Mouse (Mus musculus): ENCODE results near the gene Sult1c1. TPM values are rescaled to one million over a fixed set of nuclear protein-coding genes. Genes with fewer than 3 reads are reported as not detected.

The Sult1c1 gene
- polyA plus RNA-seq (2012), result not detected in 2 replicates

DNA sequence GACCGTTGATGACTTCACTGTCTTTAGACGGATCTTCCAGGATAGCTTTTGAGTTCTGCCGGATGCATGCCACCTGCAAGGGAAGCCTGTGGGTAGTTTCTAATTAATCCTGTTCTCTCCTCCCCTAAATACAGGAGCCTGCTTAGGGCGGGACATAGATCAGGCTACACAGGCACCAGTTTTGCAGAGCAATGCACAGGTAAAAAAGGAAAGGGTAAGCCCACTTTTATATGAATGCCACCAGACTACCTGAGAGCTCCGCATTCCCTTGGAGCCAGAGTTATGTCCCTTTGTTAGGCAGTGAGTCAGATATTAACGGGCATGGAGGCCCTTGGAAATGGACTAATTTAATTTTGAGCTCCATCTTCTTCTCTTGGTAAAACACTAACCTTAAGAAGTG, at the start of gene Sult1c1:
TSS of gene Sult1c1 (minus strand) at position 101 of the 400 bp plus-strand sequence.
- no peak for TF ChIP-seq GATA1 (IDR thresholded peaks at IDR 0.05; ENCODE audit: low read length)

DNA sequence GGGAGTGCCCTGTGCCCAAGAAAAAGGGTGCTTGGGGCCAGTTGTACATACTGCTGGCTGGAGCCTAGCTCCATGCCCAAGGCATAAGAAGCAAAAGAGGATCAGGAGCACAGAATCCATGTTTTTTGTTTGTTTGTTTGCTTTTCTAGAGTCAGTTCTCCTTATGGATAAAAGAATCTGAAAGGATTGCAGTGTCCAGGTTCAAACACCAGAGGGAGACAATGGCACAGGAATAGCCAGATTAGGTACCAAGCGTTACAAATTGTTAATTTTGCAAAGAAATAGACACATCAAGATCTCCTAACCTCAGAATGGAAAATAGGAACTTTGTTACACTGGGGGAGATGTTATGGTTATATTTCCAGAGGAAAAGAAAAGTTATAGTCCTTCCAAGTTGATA, 23.7 kb upstream of the Sult1c1 start:
- TF ChIP-seq GATA1 (IDR thresholded peaks at IDR 0.05; ENCODE audit: low read length), result no peak

DNA sequence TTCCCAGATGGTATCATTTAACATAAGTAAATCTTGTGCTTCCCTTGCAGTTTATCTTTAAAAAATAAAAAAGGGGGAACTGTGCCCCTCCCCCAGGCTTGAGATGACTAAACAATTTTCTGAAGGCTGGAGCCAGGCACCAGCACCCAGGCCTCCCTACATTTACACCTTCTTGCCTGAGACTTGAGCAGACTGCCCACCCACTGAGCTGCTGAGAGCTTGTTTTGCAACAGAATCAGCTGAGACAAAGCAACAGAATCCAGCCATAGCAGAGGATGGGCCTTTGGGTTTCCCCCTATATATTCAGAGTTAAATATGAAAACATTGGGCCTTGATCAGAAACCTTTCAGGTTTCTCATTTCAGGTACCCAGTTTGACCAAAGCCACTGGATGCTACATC, 20.7 kb upstream of the Sult1c1 start:
- no peak for TF ChIP-seq GATA1 (IDR thresholded peaks at IDR 0.05; ENCODE audit: low read length)

DNA sequence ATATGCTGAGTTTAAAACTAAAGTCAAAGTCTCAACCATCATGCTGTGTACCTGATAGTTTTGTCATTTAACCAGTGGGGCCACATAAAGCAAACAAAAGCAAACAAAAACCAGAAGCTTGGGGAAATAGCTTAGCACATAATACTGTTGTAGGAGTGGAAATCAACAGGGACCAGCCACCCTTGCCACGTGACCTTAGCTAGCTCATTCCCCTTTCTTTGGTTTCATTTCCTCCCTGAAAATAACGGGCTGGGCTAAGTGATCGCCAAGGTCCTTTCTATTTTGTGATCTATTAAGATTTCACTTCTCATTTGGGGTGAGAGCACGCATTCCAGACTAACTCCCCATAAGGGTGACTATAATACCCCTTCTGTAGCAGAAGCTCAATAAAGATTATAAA, 13.0 kb upstream of the Sult1c1 start:
- TF ChIP-seq GATA1 (IDR thresholded peaks at IDR 0.05; ENCODE audit: low read length), result no peak

DNA sequence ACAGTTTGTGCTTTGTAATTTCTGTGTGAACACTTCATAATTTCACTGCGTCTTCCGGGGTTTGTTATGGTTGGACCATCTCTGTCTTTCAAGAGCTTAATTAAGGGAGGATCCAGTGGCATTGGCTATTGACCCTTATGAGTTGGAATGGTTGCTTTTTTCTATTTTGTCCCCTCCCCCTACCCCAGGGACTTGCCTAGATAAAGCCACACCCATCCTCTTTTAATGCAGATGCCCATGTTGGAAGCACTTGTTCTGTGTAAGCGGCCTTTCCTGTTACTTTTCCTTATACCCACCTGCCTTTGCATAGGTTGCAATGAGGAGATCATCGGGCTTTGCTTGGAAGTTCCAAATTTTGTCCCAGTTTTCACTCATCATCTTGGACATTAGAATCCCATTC, 16.9 kb downstream of the Sult1c1 start:
- TF ChIP-seq GATA1 (IDR thresholded peaks at IDR 0.05; ENCODE audit: low read length), result no peak

DNA sequence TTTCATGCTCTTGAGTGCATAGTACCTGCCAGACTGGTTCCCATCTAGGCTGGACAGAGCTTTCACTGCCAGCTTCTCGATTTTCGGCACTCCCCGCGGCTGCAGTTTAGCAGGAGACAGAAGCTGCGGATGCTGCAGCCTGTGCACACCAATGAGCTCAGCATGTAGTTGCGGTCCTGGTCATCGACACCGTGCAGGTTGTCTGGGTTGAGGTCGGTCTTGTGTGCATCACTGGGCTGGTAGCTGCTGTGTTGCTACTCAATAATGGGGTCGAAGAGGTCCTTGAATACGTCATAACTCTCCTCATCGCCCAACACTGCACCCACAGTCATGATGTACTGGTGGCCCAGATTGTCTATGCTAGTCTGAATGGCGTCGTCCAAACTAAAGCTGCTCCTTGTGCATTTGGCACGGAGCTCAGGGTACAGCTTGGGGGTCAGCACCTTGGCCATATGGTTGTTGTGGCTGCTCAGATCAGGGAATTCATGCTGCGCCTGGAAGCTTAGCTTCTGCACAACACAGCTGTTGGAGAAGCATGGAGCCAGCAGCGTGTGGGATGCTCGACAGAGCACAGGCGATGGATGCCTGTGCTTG, 48.8 kb downstream of the Sult1c1 start:
- TF ChIP-seq GATA1 (IDR thresholded peaks at IDR 0.05; ENCODE audit: low read length), result no peak

DNA sequence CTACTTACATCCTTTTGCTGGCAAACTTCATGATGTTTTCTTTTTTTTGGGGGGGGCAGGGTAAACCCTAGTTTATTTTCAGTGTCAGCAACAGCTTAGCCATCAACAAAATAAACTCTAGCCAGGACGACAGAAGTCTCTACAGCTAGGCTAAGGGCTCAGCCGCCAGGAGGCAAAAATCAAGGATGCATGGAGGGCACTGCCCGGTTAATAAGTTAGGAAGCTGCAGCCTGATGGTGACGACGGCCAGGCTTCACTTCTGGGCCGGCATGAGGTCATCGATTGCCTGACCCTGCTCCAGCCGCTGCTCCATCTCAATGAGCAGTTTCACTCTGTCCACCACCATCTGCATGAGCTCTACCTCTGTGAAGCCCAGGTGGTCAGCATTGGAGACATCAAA, 49.7 kb downstream of the Sult1c1 start:
- TF ChIP-seq GATA1 (IDR thresholded peaks at IDR 0.05; ENCODE audit: low read length), result no peak

Other genes with a start within 250 kb of the Sult1c1 start
- not detected in 2 replicates for gene Sult1c2, start 144.3 kb downstream of the Sult1c1 start, polyA plus RNA-seq (2012)